ENCODE assay signal across 9 mouse cellular contexts in genomic region chr4:126108061-126108740, GRCm38 (mm10). TPM values are rescaled to one million over a fixed set of nuclear protein-coding genes. Genes with fewer than 3 reads are reported as not detected.
A peak's percentile ranks its signal among the peaks of the same experiment; 100 is the strongest.
DNase-seq lines count a peak whose midpoint lies in the region; ATAC-seq and TF ChIP-seq lines count a peak whose summit lies in the region.
"Had no signal": no experiment of that assay in that cellular context is flagged by ENCODE, and none has a peak within 500 bp of the region (broad histone marks: within the 10 kb centered on the region; RNA-seq: fewer than 3 reads in every experiment).

No protein-coding gene starts in this region.

- peaks cover 42% of the 10 kb centered on the region for H3K4me1 ChIP-seq in embryonic facial prominence, embryonic 13.5 days
- H3K4me1 ChIP-seq in embryonic facial prominence, embryonic 10.5 days = peaks cover 68% of the 10 kb centered on the region
- H3K4me1 ChIP-seq in midbrain, embryonic 11.5 days (ENCODE audit: control insufficient read depth, insufficient read depth, low read length) = peaks cover 34% of the 10 kb centered on the region
- peaks cover 71% of the 10 kb centered on the region for H3K4me1 ChIP-seq in midbrain, embryonic 10.5 days
- peaks cover 37% of the 10 kb centered on the region for H3K4me1 ChIP-seq in kidney, embryonic 14.5 days (ENCODE audit: control insufficient read depth, insufficient read depth, low read length)
- H3K4me1 ChIP-seq in small intestine, adult 2 months (ENCODE audit: control insufficient read depth, insufficient read depth, insufficient read length, low read length) = peaks cover 34% of the 10 kb centered on the region

- H3K36me3 ChIP-seq in embryonic facial prominence, embryonic 13.5 days = no peaks in the 10 kb centered on the region
- no peaks in the 10 kb centered on the region for H3K36me3 ChIP-seq in embryonic facial prominence, embryonic 10.5 days (replicated peaks)
- no peaks in the 10 kb centered on the region for H3K36me3 ChIP-seq in midbrain, embryonic 11.5 days (ENCODE audit: control insufficient read depth, insufficient read depth, low read length)
- H3K36me3 ChIP-seq in midbrain, embryonic 10.5 days = no peaks in the 10 kb centered on the region
- no peaks in the 10 kb centered on the region for H3K36me3 ChIP-seq in kidney, embryonic 14.5 days (ENCODE audit: control insufficient read depth, insufficient read depth, low read length)
- no peaks in the 10 kb centered on the region for H3K36me3 ChIP-seq in small intestine, adult 2 months (ENCODE audit: control insufficient read depth, insufficient read depth, low read length)

- WGBS in embryonic facial prominence, embryonic 13.5 days = 43% methylated on average over 8 of the region's 8 CpGs
- WGBS in embryonic facial prominence, embryonic 10.5 days = 48% methylated on average over 8 of the region's 8 CpGs
- 30% methylated on average over 8 of the region's 8 CpGs for WGBS in midbrain, embryonic 11.5 days
- WGBS in midbrain, embryonic 10.5 days = 32% methylated on average over 8 of the region's 8 CpGs
- 70% methylated on average over 8 of the region's 8 CpGs for WGBS in kidney, embryonic 14.5 days
- WGBS in small intestine, adult 2 months = 42% methylated on average over 8 of the region's 8 CpGs

- no peak overlapping the region for H3K27ac ChIP-seq in embryonic facial prominence, embryonic 13.5 days
- H3K27ac ChIP-seq in embryonic facial prominence, embryonic 10.5 days (replicated peaks) = no peak overlapping the region
- H3K27ac ChIP-seq in midbrain, embryonic 11.5 days (ENCODE audit: low read depth, low read length) = no peak overlapping the region
- no peak overlapping the region for H3K27ac ChIP-seq in midbrain, embryonic 10.5 days (replicated peaks)
- no peak overlapping the region for H3K27ac ChIP-seq in kidney, embryonic 14.5 days (ENCODE audit: low read depth, low read length)
- 0 out of 2 replicates have a peak overlapping the region, but pooled peaks have one; percentile 43 for H3K27ac ChIP-seq in small intestine, adult 2 months (ENCODE audit: insufficient read depth, low read depth, low read length)

- no peak for TF ChIP-seq POLR2A in small intestine, adult 2 months (IDR thresholded peaks at IDR 0.05; ENCODE audit: low read depth, low read length)

- H3K27me3 ChIP-seq in embryonic facial prominence, embryonic 13.5 days = no peaks in the 10 kb centered on the region
- no peaks in the 10 kb centered on the region for H3K27me3 ChIP-seq in embryonic facial prominence, embryonic 10.5 days (replicated peaks; ENCODE audit: low read depth, poor library complexity, severe bottlenecking)
- no peaks in the 10 kb centered on the region for H3K27me3 ChIP-seq in midbrain, embryonic 11.5 days (ENCODE audit: control insufficient read depth, insufficient read depth, low read length)
- no peaks in the 10 kb centered on the region for H3K27me3 ChIP-seq in midbrain, embryonic 10.5 days (ENCODE audit: low read depth, poor library complexity, severe bottlenecking)
- no peaks in the 10 kb centered on the region for H3K27me3 ChIP-seq in kidney, embryonic 14.5 days (ENCODE audit: control insufficient read depth, insufficient read depth, low read length)
- H3K27me3 ChIP-seq in small intestine, adult 2 months (ENCODE audit: control insufficient read depth, insufficient read depth, low read length) = no peaks in the 10 kb centered on the region
- H3K27me3 ChIP-seq: CH12.LX had no signal

- H3K4me3 ChIP-seq in embryonic facial prominence, embryonic 13.5 days = no peak overlapping the region
- no peak overlapping the region for H3K4me3 ChIP-seq in embryonic facial prominence, embryonic 10.5 days
- H3K4me3 ChIP-seq in midbrain, embryonic 11.5 days (ENCODE audit: low read depth, low read length) = no peak overlapping the region
- H3K4me3 ChIP-seq in midbrain, embryonic 10.5 days = no peak overlapping the region
- no peak overlapping the region for H3K4me3 ChIP-seq in kidney, embryonic 14.5 days (ENCODE audit: low read length)
- H3K4me3 ChIP-seq in small intestine, adult 2 months (ENCODE audit: low read depth, low read length) = no peak overlapping the region

- H3K9me3 ChIP-seq in embryonic facial prominence, embryonic 13.5 days = no peaks in the 10 kb centered on the region
- H3K9me3 ChIP-seq in embryonic facial prominence, embryonic 10.5 days = no peaks in the 10 kb centered on the region
- H3K9me3 ChIP-seq in midbrain, embryonic 11.5 days (ENCODE audit: control insufficient read depth, low read length) = no peaks in the 10 kb centered on the region
- no peaks in the 10 kb centered on the region for H3K9me3 ChIP-seq in midbrain, embryonic 10.5 days (replicated peaks)
- H3K9me3 ChIP-seq in kidney, embryonic 14.5 days (ENCODE audit: control insufficient read depth, low read length) = no peaks in the 10 kb centered on the region

- no peak overlapping the region for H3K4me2 ChIP-seq in embryonic facial prominence, embryonic 13.5 days
- H3K4me2 ChIP-seq in midbrain, embryonic 11.5 days = no peak overlapping the region
- no peak overlapping the region for H3K4me2 ChIP-seq in kidney, embryonic 14.5 days (replicated peaks; ENCODE audit: low read depth, low read length)

- ATAC-seq in embryonic facial prominence, embryonic 13.5 days (ENCODE audit: insufficient number of reproducible peaks, insufficient read depth, low FRiP score, low TSS enrichment, low read depth) = no peak
- no peak for ATAC-seq in midbrain, embryonic 11.5 days (ENCODE audit: low FRiP score)
- no peak for ATAC-seq in kidney, embryonic 14.5 days (ENCODE audit: low FRiP score, low TSS enrichment)

- peak overlapping the region; percentile 32; the same call in 1 of the 2 replicates for H3K9ac ChIP-seq in embryonic facial prominence, embryonic 13.5 days
- 0 out of 2 replicates have a peak overlapping the region, but pooled peaks have one; percentile 5 for H3K9ac ChIP-seq in midbrain, embryonic 11.5 days (ENCODE audit: low read length)
- H3K9ac ChIP-seq in kidney, embryonic 14.5 days (ENCODE audit: low read depth, low read length) = 0 out of 2 replicates have a peak overlapping the region, but pooled peaks have one; percentile 18

- no peak for TF ChIP-seq CTCF in small intestine, adult 2 months (IDR thresholded peaks at IDR 0.05; ENCODE audit: extremely low read depth, insufficient read length, insufficient replicate concordance, low read depth, low read length)

- no peak for DNase-seq in embryonic facial prominence, embryonic 10.5 days (ENCODE audit: low spot score)
- peak; percentile 86 for DNase-seq in midbrain, embryonic 11.5 days (ENCODE audit: low spot score, missing footprints)
- DNase-seq in midbrain, embryonic 10.5 days (ENCODE audit: low spot score) = no peak
- no peak for DNase-seq in urinary bladder, postnatal 4 days (ENCODE audit: low spot score in 2 of 2)
- no peak for DNase-seq in left cerebral cortex, adult 18-20 months (ENCODE audit: low spot score in 2 of 2)

RNA-seq across cellular contexts. Expression of gene Stk40, which starts 4.4 kb away (rescaled TPM):
- 34.9 and 36.6 TPM in 2 replicates for polyA plus RNA-seq in embryonic facial prominence, embryonic 13.5 days (2015; fragmentation: Nextera tagmentation; extraction: Ambion mirVana)
- polyA plus RNA-seq in embryonic facial prominence, embryonic 10.5 days (2016; fragmentation: Nextera tagmentation; extraction: Ambion mirVana) = 43.8 and 44.5 TPM in 2 replicates
- polyA plus RNA-seq in midbrain, embryonic 11.5 days (2014; fragmentation: Nextera tagmentation; extraction: Ambion mirVana) = 20.8 and 25.4 TPM in 2 replicates
- 45.0 and 48.9 TPM in 2 replicates for polyA plus RNA-seq in midbrain, embryonic 10.5 days (2016; fragmentation: Nextera tagmentation; extraction: Ambion mirVana)
- polyA plus RNA-seq in kidney, embryonic 14.5 days (2014; fragmentation: Nextera tagmentation; extraction: Ambion mirVana) = 19.1 and 24.9 TPM in 2 replicates
- 14.5 and 24.0 TPM in 2 replicates for polyA plus RNA-seq in small intestine, adult 2 months (2012; rRNA removed)
- total RNA-seq in left cerebral cortex, adult 18-20 months (2021) = 10 to 100 TPM; 43.5 to 48.3 TPM

RNA-seq across cellular contexts. Expression of gene Lsm10, which starts 11.8 kb away (rescaled TPM):
- 46.7 and 50.3 TPM in 2 replicates for polyA plus RNA-seq in embryonic facial prominence, embryonic 13.5 days (2015; fragmentation: Nextera tagmentation; extraction: Ambion mirVana)
- polyA plus RNA-seq in embryonic facial prominence, embryonic 10.5 days (2016; fragmentation: Nextera tagmentation; extraction: Ambion mirVana) = 44.9 and 48.5 TPM in 2 replicates
- polyA plus RNA-seq in midbrain, embryonic 11.5 days (2014; fragmentation: Nextera tagmentation; extraction: Ambion mirVana) = 40.8 and 45.7 TPM in 2 replicates
- polyA plus RNA-seq in midbrain, embryonic 10.5 days (2016; fragmentation: Nextera tagmentation; extraction: Ambion mirVana) = 48.6 and 49.1 TPM in 2 replicates
- 47.3 and 52.4 TPM in 2 replicates for polyA plus RNA-seq in kidney, embryonic 14.5 days (2014; fragmentation: Nextera tagmentation; extraction: Ambion mirVana)
- polyA plus RNA-seq in small intestine, adult 2 months (2012; rRNA removed) = 10.7 and 13.3 TPM in 2 replicates
- 10 to 100 TPM; 12.2 to 17.6 TPM for total RNA-seq in left cerebral cortex, adult 18-20 months (2021)

RNA-seq across cellular contexts. Expression of gene Eva1b, which starts 39.3 kb away (rescaled TPM):
- 70.2 and 78.2 TPM in 2 replicates for polyA plus RNA-seq in embryonic facial prominence, embryonic 13.5 days (2015; fragmentation: Nextera tagmentation; extraction: Ambion mirVana)
- 37.1 and 38.9 TPM in 2 replicates for polyA plus RNA-seq in embryonic facial prominence, embryonic 10.5 days (2016; fragmentation: Nextera tagmentation; extraction: Ambion mirVana)
- 22.4 and 24.8 TPM in 2 replicates for polyA plus RNA-seq in midbrain, embryonic 11.5 days (2014; fragmentation: Nextera tagmentation; extraction: Ambion mirVana)
- 22.1 and 25.0 TPM in 2 replicates for polyA plus RNA-seq in midbrain, embryonic 10.5 days (2016; fragmentation: Nextera tagmentation; extraction: Ambion mirVana)
- polyA plus RNA-seq in kidney, embryonic 14.5 days (2014; fragmentation: Nextera tagmentation; extraction: Ambion mirVana) = 96.1 and 124 TPM in 2 replicates
- 45.0 and 54.3 TPM in 2 replicates for polyA plus RNA-seq in small intestine, adult 2 months (2012; rRNA removed)
- total RNA-seq in left cerebral cortex, adult 18-20 months (2021) = 1 to 10 TPM; 2.4 to 2.9 TPM

RNA-seq across cellular contexts. Expression of gene Oscp1, which starts 49.8 kb away (rescaled TPM):
- 19.2 and 22.2 TPM in 2 replicates for polyA plus RNA-seq in embryonic facial prominence, embryonic 13.5 days (2015; fragmentation: Nextera tagmentation; extraction: Ambion mirVana)
- polyA plus RNA-seq in embryonic facial prominence, embryonic 10.5 days (2016; fragmentation: Nextera tagmentation; extraction: Ambion mirVana) = 21.9 and 24.2 TPM in 2 replicates
- 22.5 and 25.9 TPM in 2 replicates for polyA plus RNA-seq in midbrain, embryonic 11.5 days (2014; fragmentation: Nextera tagmentation; extraction: Ambion mirVana)
- 33.2 and 34.7 TPM in 2 replicates for polyA plus RNA-seq in midbrain, embryonic 10.5 days (2016; fragmentation: Nextera tagmentation; extraction: Ambion mirVana)
- 17.7 and 19.6 TPM in 2 replicates for polyA plus RNA-seq in kidney, embryonic 14.5 days (2014; fragmentation: Nextera tagmentation; extraction: Ambion mirVana)
- polyA plus RNA-seq in small intestine, adult 2 months (2012; rRNA removed) = 0.37 and 1.6 TPM in 2 replicates
- 10 to 100 TPM; 54.5 TPM for total RNA-seq in left cerebral cortex, adult 18-20 months (2021)

RNA-seq across cellular contexts. Expression of gene Sh3d21, which starts 55.1 kb away (rescaled TPM):
- 8.6 and 10.3 TPM in 2 replicates for polyA plus RNA-seq in embryonic facial prominence, embryonic 13.5 days (2015; fragmentation: Nextera tagmentation; extraction: Ambion mirVana)
- polyA plus RNA-seq in embryonic facial prominence, embryonic 10.5 days (2016; fragmentation: Nextera tagmentation; extraction: Ambion mirVana) = 2.0 and 3.1 TPM in 2 replicates
- 1.4 TPM in 2 replicates for polyA plus RNA-seq in midbrain, embryonic 11.5 days (2014; fragmentation: Nextera tagmentation; extraction: Ambion mirVana)
- 0.79 and 1.3 TPM in 2 replicates for polyA plus RNA-seq in midbrain, embryonic 10.5 days (2016; fragmentation: Nextera tagmentation; extraction: Ambion mirVana)
- 7.3 and 8.7 TPM in 2 replicates for polyA plus RNA-seq in kidney, embryonic 14.5 days (2014; fragmentation: Nextera tagmentation; extraction: Ambion mirVana)
- polyA plus RNA-seq in small intestine, adult 2 months (2012; rRNA removed) = 5.2 and 6.5 TPM in 2 replicates
- under 1 TPM; 0.59 to 0.77 TPM for total RNA-seq in left cerebral cortex, adult 18-20 months (2021)
